Mouse (Mus musculus): ENCODE results near the gene Rhoa. TPM values are rescaled to one million over a fixed set of nuclear protein-coding genes. Genes with fewer than 3 reads are reported as not detected.

Gene Rhoa
- polyA plus RNA-seq, 1 experiment from 2014 or later = 276 TPM

Other genes starting within 250 kb of the Rhoa start
- gene Mst1, start 225.7 kb upstream of the Rhoa start, polyA plus RNA-seq (2014; fragmentation: Nextera tagmentation; extraction: Ambion mirVana) = not detected in 2 replicates
- 37.5 and 42.7 TPM in 2 replicates for gene Rnf123, start 222.8 kb upstream of the Rhoa start, polyA plus RNA-seq (2014; fragmentation: Nextera tagmentation; extraction: Ambion mirVana)
- 39.1 and 43.0 TPM in 2 replicates for gene Apeh, start 211.5 kb upstream of the Rhoa start, polyA plus RNA-seq (2014; fragmentation: Nextera tagmentation; extraction: Ambion mirVana)
- gene Bsn, start 115.7 kb upstream of the Rhoa start, polyA plus RNA-seq (2014; fragmentation: Nextera tagmentation; extraction: Ambion mirVana) = 5.3 and 6.6 TPM in 2 replicates
- gene Dag1, start 42.2 kb upstream of the Rhoa start, polyA plus RNA-seq (2014; fragmentation: Nextera tagmentation; extraction: Ambion mirVana) = 42.0 and 49.6 TPM in 2 replicates
- 113 and 126 TPM in 2 replicates for gene Nicn1, start 15.7 kb upstream of the Rhoa start, polyA plus RNA-seq (2014; fragmentation: Nextera tagmentation; extraction: Ambion mirVana)
- gene Amt, start 9.3 kb upstream of the Rhoa start, polyA plus RNA-seq (2014; fragmentation: Nextera tagmentation; extraction: Ambion mirVana) = 13.2 and 13.4 TPM in 2 replicates
- 38.9 and 50.8 TPM in 2 replicates for gene Tcta, start within 50 bp of the Rhoa start, polyA plus RNA-seq (2014; fragmentation: Nextera tagmentation; extraction: Ambion mirVana)
- 455 and 521 TPM in 2 replicates for gene Gpx1, start 32.8 kb downstream of the Rhoa start, polyA plus RNA-seq (2014; fragmentation: Nextera tagmentation; extraction: Ambion mirVana)
- 136 and 141 TPM in 2 replicates for gene Usp4, start 41.7 kb downstream of the Rhoa start, polyA plus RNA-seq (2014; fragmentation: Nextera tagmentation; extraction: Ambion mirVana)
- 1.4 and 1.9 TPM in 2 replicates for gene 1700102P08Rik, start 86.7 kb downstream of the Rhoa start, polyA plus RNA-seq (2014; fragmentation: Nextera tagmentation; extraction: Ambion mirVana)
- 0.94 and 1.1 TPM in 2 replicates for gene Ccdc36, start 122.4 kb downstream of the Rhoa start, polyA plus RNA-seq (2014; fragmentation: Nextera tagmentation; extraction: Ambion mirVana)
- gene BC048562, start 130.4 kb downstream of the Rhoa start, polyA plus RNA-seq (2014; fragmentation: Nextera tagmentation; extraction: Ambion mirVana) = not detected in 2 replicates
- gene Ccdc71, start 154.4 kb downstream of the Rhoa start, polyA plus RNA-seq (2014; fragmentation: Nextera tagmentation; extraction: Ambion mirVana) = 45.2 and 49.6 TPM in 2 replicates
- 47.9 and 52.6 TPM in 2 replicates for gene Klhdc8b, start 155.5 kb downstream of the Rhoa start, polyA plus RNA-seq (2014; fragmentation: Nextera tagmentation; extraction: Ambion mirVana)
- gene Lamb2, start 173.6 kb downstream of the Rhoa start, polyA plus RNA-seq (2014; fragmentation: Nextera tagmentation; extraction: Ambion mirVana) = 12.0 and 17.2 TPM in 2 replicates
- 48.0 and 64.1 TPM in 2 replicates for gene Usp19, start 184.5 kb downstream of the Rhoa start, polyA plus RNA-seq (2014; fragmentation: Nextera tagmentation; extraction: Ambion mirVana)
- 71.5 and 87.7 TPM in 2 replicates for gene Qars, start 201.6 kb downstream of the Rhoa start, polyA plus RNA-seq (2014; fragmentation: Nextera tagmentation; extraction: Ambion mirVana)
- 143 and 160 TPM in 2 replicates for gene Qrich1, start 210.7 kb downstream of the Rhoa start, polyA plus RNA-seq (2014; fragmentation: Nextera tagmentation; extraction: Ambion mirVana)